Mouse (Mus musculus) bone marrow macrophage, adult 2 months (primary cell): Measurements from ENCODE around the gene Nr2f2.

Experiments
- CTCF ChIP-seq: IDR thresholded peaks from 2 replicates; pipeline ENCODE4 v1.5.1; 2012; ENCODE audit warnings: low read depth, mild to moderate bottlenecking, low read length, moderate library complexity
- POLR2A ChIP-seq: IDR thresholded peaks from 2 replicates; pipeline ENCODE4 v1.6.1; 2012; ENCODE audit warnings: mild to moderate bottlenecking, low read depth, low read length, borderline replicate concordance

- TF ChIP-seq CTCF, result no peak
- TF ChIP-seq POLR2A, result no peak
Observed at GRCm38 (mm10) chr7:70305716-70306115, 60.8 kb downstream of the Nr2f2 start.
